Mouse (Mus musculus): ENCODE measurements around the gene Prtn3. TPM values are rescaled to one million over a fixed set of nuclear protein-coding genes. Genes with fewer than 3 reads are reported as not detected.

Gene Prtn3
- polyA plus RNA-seq, 1 experiment = 259 TPM

DNA sequence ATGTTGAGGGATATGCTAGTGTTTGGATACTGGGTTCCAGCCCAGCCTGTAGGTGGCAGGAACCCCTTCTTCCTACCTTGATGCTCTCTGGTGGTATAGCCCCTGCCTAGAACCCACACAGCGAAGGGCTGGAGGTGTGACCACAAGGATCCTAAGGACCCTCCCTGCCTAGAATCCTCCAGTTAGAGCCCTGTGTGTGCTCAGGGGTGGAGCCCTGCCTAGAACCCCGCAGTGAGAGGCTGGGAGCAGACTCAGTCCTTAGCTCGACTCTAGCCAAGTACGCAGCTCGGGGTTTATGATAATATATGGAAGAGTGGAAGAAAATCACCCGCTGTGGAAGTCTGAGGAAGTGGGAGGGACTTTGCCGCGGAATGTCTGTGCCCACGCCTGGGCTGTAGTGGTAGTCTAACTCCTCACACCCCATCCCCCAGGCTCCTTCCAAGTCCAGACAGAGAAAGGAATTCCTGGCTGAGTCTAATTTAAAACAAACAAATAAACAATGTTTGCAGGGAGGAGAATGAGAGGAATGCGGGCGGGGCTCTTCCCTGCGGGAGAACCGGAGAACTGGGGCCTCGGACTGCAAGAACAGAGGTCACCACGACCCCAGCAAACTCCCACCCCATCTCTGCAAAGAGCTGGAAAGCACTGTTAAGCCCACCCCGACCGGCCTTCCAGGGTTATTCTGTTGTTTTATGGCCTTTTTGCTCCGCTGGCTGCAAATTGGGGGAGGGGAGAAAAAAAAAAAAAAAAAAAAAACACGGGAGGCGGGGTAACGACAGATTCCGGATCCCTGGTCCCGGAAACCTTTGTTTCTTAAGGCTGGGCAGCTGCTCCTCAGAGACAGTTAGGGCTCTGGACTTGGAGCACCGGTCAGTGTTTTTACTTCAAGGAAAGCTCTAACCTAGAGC is 33.4 kb upstream of the Prtn3 start:
- Histone ChIP-seq H3K4me1 (ENCODE audit: control insufficient read depth, insufficient read depth, low read length) (peaks cover 2% of the 10 kb centered on the region; the same call in 1 of the 2 replicates), H3K4me3 (replicated peaks; ENCODE audit: control insufficient read depth, low read depth, low read length) (peak overlapping the region; percentile 52), H3K27ac (ENCODE audit: control insufficient read depth, insufficient read depth, low read depth, low read length, poor library complexity) (no peak overlapping the region)
- under 1% methylated on average over 22 of the region's 24 CpGs for WGBS
- TF ChIP-seq CTCF (IDR thresholded peaks at IDR 0.05; ENCODE audit: control insufficient read depth, insufficient read depth, low read length) (no peak), POLR2A (IDR thresholded peaks at IDR 0.05; ENCODE audit: borderline replicate concordance, control insufficient read depth, low read depth, low read length) (no peak)

DNA sequence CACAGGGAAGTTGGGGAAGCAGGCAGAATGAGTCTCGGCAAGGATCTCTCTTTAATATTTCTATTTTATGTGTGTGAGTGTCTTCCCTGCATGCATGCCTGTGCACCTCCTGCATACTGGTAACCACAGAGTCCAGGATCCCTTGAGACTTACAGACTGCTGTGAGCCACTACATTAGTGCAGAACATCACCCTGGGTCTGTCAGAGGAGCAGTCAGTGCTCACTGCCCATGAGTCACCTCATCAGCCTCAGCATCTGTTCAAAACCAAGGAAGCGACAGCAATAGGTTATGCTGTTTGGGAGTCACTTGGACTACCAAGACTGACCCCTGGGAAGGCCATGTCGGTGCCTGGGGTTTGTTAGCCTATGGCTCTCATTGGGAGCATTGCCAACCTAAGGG is 32.0 kb upstream of the Prtn3 start:
- Histone ChIP-seq H3K27ac (ENCODE audit: control insufficient read depth, insufficient read depth, low read depth, low read length, poor library complexity) (no peak overlapping the region), H3K4me3 (replicated peaks; ENCODE audit: control insufficient read depth, low read depth, low read length) (no peak overlapping the region), H3K4me1 (ENCODE audit: control insufficient read depth, insufficient read depth, low read length) (peaks cover 2% of the 10 kb centered on the region; the same call in 1 of the 2 replicates)
- TF ChIP-seq CTCF (IDR thresholded peaks at IDR 0.05; ENCODE audit: control insufficient read depth, insufficient read depth, low read length) (no peak), POLR2A (IDR thresholded peaks at IDR 0.05; ENCODE audit: borderline replicate concordance, control insufficient read depth, low read depth, low read length) (no peak)
- WGBS = 70% methylated on average over 3 of the region's 3 CpGs

DNA sequence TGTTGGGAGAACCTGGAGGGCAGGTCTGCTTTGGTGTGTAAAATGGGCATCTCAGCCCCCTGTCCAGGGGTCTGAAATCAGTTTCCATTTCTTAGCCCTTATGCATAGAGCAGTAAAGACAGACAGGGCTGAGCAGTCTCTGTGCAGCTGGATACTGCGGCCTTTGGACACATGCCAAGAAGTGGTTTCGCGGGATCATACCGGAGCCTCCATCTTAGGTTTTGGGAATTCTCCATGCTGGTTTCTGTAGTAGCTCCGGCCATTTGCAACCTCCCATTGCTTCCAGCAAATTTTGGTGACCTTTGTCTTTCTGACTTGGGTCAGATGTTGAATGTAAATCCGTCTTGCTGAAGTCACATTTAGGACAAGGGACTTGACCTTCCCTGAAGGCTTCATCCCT is 30.8 kb upstream of the Prtn3 start:
- Histone ChIP-seq H3K27ac (ENCODE audit: control insufficient read depth, insufficient read depth, low read depth, low read length, poor library complexity) (no peak overlapping the region), H3K4me3 (replicated peaks; ENCODE audit: control insufficient read depth, low read depth, low read length) (no peak overlapping the region), H3K4me1 (ENCODE audit: control insufficient read depth, insufficient read depth, low read length) (no peaks in the 10 kb centered on the region; the same call in 1 of the 2 replicates)
- TF ChIP-seq CTCF (IDR thresholded peaks at IDR 0.05; ENCODE audit: control insufficient read depth, insufficient read depth, low read length) = no peak
- no peak for TF ChIP-seq POLR2A (IDR thresholded peaks at IDR 0.05; ENCODE audit: borderline replicate concordance, control insufficient read depth, low read depth, low read length)
- WGBS = 82% methylated on average over 6 of the region's 6 CpGs

DNA sequence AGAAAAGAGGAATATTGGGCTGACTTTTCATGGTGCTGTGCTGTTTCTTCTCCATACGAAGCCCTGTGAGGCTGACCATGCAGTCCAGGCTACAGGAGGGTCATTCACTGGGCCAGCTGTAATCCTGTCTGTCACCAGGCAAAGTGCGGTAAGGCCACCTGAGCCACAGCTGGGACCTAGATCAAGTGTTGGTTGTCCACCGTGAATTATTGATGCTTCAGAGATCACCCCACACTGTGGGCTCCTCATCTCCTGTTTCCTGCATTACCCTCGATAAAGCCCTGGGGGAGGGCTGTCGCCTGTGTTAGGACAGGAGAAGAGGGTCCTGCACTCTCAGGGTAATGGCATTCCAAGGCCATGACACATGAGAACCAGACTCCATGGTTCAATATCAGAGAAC is 27.7 kb upstream of the Prtn3 start:
- Histone ChIP-seq H3K4me1 (ENCODE audit: control insufficient read depth, insufficient read depth, low read length) (peaks cover 6% of the 10 kb centered on the region), H3K4me3 (replicated peaks; ENCODE audit: control insufficient read depth, low read depth, low read length) (no peak overlapping the region), H3K27ac (ENCODE audit: control insufficient read depth, insufficient read depth, low read depth, low read length, poor library complexity) (no peak overlapping the region)
- WGBS = 67% methylated on average over 5 of the region's 5 CpGs
- TF ChIP-seq CTCF (IDR thresholded peaks at IDR 0.05; ENCODE audit: control insufficient read depth, insufficient read depth, low read length) (no peak), POLR2A (IDR thresholded peaks at IDR 0.05; ENCODE audit: borderline replicate concordance, control insufficient read depth, low read depth, low read length) (no peak)

DNA sequence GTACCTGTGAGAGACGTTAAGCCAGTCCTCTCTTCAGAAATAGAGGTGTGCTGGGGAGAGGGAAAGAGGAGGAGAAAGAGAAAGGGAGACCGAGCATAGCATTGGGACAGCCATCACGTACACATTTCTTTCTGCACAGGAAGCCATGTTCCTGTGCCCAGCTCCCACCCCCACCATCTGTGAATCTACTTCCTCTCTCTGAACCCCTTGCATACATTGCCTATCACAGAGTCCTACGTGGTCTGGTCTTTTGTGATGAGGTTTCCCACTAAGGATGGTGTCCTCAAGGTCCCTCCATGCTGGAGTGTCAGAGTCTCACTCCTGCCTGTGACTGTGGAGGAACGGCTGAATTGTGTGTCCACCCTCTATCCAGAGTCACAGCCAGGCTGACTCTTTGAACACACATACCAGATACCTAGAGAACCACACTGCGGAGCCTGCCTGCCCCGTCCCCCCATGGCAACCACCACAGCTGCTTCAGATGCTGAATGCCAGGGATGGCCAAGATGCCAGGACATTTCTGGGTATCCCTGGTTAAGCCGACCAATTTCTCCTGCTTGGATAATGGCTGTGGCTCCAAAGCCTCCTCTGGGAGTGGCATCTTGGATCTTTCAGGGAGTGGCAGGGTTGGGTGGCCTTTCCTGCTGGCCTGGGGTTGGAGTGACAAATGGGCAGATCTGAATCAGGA is 24.2 kb upstream of the Prtn3 start:
- Histone ChIP-seq H3K27ac (ENCODE audit: control insufficient read depth, insufficient read depth, low read depth, low read length, poor library complexity) (no peak overlapping the region), H3K4me3 (replicated peaks; ENCODE audit: control insufficient read depth, low read depth, low read length) (no peak overlapping the region), H3K4me1 (ENCODE audit: control insufficient read depth, insufficient read depth, low read length) (peaks cover 9% of the 10 kb centered on the region)
- TF ChIP-seq POLR2A (IDR thresholded peaks at IDR 0.05; ENCODE audit: borderline replicate concordance, control insufficient read depth, low read depth, low read length) = no peak
- TF ChIP-seq CTCF (IDR thresholded peaks at IDR 0.05; ENCODE audit: control insufficient read depth, insufficient read depth, low read length) = no peak
- 26% methylated on average over 8 of the region's 8 CpGs for WGBS

DNA sequence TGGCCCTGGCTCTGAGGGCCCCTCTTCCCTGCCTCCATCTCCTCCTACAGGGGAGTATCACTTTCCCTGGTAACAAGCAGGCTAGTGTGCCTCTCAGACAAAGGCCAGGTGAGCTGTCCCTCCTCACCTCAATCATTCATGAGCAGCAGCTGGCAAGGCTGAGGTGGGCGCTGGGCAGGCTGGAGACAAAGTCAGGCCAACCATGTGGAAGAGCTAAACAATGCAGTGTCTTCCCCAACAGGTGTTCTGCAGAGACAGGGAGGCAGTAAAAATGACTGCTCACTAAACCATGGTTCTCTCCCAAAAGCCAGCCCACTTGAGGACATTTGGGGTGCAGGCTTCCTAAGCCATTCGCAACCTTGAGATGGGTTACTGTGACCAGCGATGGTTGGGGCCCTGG is 22.6 kb upstream of the Prtn3 start:
- no peak for TF ChIP-seq POLR2A (IDR thresholded peaks at IDR 0.05; ENCODE audit: borderline replicate concordance, control insufficient read depth, low read depth, low read length)
- TF ChIP-seq CTCF (IDR thresholded peaks at IDR 0.05; ENCODE audit: control insufficient read depth, insufficient read depth, low read length) = no peak
- H3K27ac ChIP-seq (ENCODE audit: control insufficient read depth, insufficient read depth, low read depth, low read length, poor library complexity) = no peak overlapping the region
- 63% methylated on average over 3 of the region's 3 CpGs for WGBS
- H3K4me3 ChIP-seq (replicated peaks; ENCODE audit: control insufficient read depth, low read depth, low read length) = no peak overlapping the region
- peaks cover 9% of the 10 kb centered on the region for H3K4me1 ChIP-seq (ENCODE audit: control insufficient read depth, insufficient read depth, low read length)

DNA sequence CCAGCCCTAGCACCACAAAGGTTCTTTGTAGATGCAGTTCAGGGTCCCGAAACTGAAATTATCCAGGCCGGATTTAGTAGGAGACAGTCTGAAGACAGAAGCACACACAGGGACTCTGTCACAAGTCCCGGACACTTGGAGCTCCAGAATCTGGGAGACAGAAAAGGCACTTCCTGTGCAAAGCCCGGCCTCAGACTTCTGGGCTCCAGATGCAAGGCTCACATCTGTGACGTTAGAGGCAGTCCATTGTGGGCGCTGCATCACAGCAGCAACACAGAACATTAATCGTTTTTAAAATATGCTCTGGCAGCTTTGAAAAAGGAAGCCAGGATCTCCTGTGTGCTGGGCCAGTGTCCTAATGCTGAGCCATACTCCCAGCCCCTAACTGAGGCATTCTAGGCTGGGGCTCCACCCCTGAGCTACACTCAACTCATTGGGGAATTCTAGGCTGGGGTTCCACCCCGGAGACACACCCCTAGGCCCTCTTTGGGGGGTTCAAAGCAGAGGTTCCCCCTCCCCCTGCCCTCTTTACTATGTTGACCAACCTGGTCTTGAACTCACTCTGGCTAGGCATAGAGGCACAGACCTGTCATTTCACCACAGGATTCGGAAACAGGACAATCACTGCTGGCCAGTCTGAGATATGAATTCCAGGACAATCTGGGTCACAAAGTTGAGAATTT is 22.0 kb upstream of the Prtn3 start:
- 38% methylated on average over 9 of the region's 9 CpGs for WGBS
- Histone ChIP-seq H3K4me1 (ENCODE audit: control insufficient read depth, insufficient read depth, low read length) (peaks cover 14% of the 10 kb centered on the region), H3K4me3 (replicated peaks; ENCODE audit: control insufficient read depth, low read depth, low read length) (no peak overlapping the region), H3K27ac (ENCODE audit: control insufficient read depth, insufficient read depth, low read depth, low read length, poor library complexity) (0 out of 2 replicates have a peak overlapping the region, but pooled peaks have one; percentile 86)
- TF ChIP-seq CTCF (IDR thresholded peaks at IDR 0.05; ENCODE audit: control insufficient read depth, insufficient read depth, low read length) = no peak
- TF ChIP-seq POLR2A (IDR thresholded peaks at IDR 0.05; ENCODE audit: borderline replicate concordance, control insufficient read depth, low read depth, low read length) = no peak

DNA sequence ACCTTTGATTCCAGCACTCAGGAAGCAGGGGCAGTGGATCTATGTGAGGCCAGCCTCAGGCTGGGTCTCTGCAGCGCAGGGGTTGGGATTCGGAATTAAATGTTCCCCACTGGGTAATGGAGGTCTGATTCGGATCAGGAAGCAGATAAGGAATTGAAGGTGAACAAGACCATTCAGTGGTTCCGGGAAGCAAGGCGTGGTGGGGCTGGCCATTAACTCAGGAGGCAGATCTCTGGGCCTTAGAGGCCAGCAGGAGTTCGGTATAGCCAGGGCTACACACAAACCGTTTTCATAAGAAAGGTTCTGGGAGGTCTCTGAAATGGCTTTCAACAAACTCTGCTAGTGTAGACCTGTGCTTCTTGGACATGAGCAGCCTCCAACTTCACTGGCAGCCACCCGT is 21.4 kb upstream of the Prtn3 start:
- 39% methylated on average over 8 of the region's 8 CpGs for WGBS
- no peak for TF ChIP-seq POLR2A (IDR thresholded peaks at IDR 0.05; ENCODE audit: borderline replicate concordance, control insufficient read depth, low read depth, low read length)
- TF ChIP-seq CTCF (IDR thresholded peaks at IDR 0.05; ENCODE audit: control insufficient read depth, insufficient read depth, low read length) = no peak
- H3K4me1 ChIP-seq (ENCODE audit: control insufficient read depth, insufficient read depth, low read length) = peaks cover 16% of the 10 kb centered on the region
- H3K27ac ChIP-seq (ENCODE audit: control insufficient read depth, insufficient read depth, low read depth, low read length, poor library complexity) = peak overlapping the region; percentile 86
- no peak overlapping the region for H3K4me3 ChIP-seq (replicated peaks; ENCODE audit: control insufficient read depth, low read depth, low read length)

All from bone marrow, adult 2 months (tissue).